Mouse (Mus musculus): ENCODE measurements around the gene Stx16. TPM values are rescaled to one million over a fixed set of nuclear protein-coding genes. Genes with fewer than 3 reads are reported as not detected.

Gene Stx16
- total and polyA plus RNA-seq, 3 experiments, result 14.8 to 22.3 TPM; not detected in 1

- TF ChIP-seq MEF2A (IDR thresholded peaks at IDR 0.05; ENCODE audit: extremely low read depth, insufficient replicate concordance, low read depth, low read length, poor library complexity, severe bottlenecking), result no peak
- no peak for TF ChIP-seq POLR2AphosphoS2 (IDR thresholded peaks at IDR 0.05; ENCODE audit: low read length)
- TF ChIP-seq SIN3A (IDR thresholded peaks at IDR 0.05; ENCODE audit: low read length), result no peak
Measured at GRCm38 (mm10) chr2:174047656-174048055, 28.5 kb upstream of the Stx16 start (continued).

- Histone ChIP-seq H3K4me1 (ENCODE audit: control insufficient read depth in 1 of 2, insufficient read depth in 2 of 2, low read length in 2 of 2) (no peaks in the 10 kb centered on the region), H3K4me3 (ENCODE audit: control insufficient read depth in 1 of 2, insufficient read depth in 1 of 2, low read depth in 2 of 2, low read length in 2 of 2) (no peak overlapping the region), H3K27me3 (ENCODE audit: control insufficient read depth in 1 of 2, insufficient read depth in 2 of 2, low read length in 2 of 2) (no peaks in the 10 kb centered on the region), H3K27ac (ENCODE audit: control insufficient read depth, low read depth, low read length) (no peak overlapping the region), H3K36me3 (ENCODE audit: control insufficient read depth in 1 of 2, insufficient read depth in 2 of 2, low read length in 2 of 2) (no peaks in the 10 kb centered on the region), H3K9me3 (replicated peaks; ENCODE audit: insufficient read depth, low read length) (no peaks in the 10 kb centered on the region), H3K9ac (ENCODE audit: control insufficient read depth, low read depth, low read length, poor library complexity, severe bottlenecking) (no peak overlapping the region), H3K79me2 (ENCODE audit: control insufficient read depth, insufficient read depth, low read length, poor library complexity) (no peaks in the 10 kb centered on the region)
- no peak for DNase-seq (ENCODE audit: low read depth, low spot score)
- TF ChIP-seq ZMIZ1 (IDR thresholded peaks at IDR 0.05; ENCODE audit: low read depth, low read length) (no peak), HCFC1 (IDR thresholded peaks at IDR 0.05; ENCODE audit: low read depth, low read length) (no peak), ZC3H11A (IDR thresholded peaks at IDR 0.05; ENCODE audit: low read depth, low read length) (no peak), KAT2A (conservative IDR thresholded peaks at IDR 0.05; ENCODE audit: low read depth, low read length) (no peak), NELFE (IDR thresholded peaks at IDR 0.05; ENCODE audit: low read depth, low read length) (no peak), ETS1 (IDR thresholded peaks at IDR 0.05; ENCODE audit: low read depth, low read length) (no peak), NRF1 (IDR thresholded peaks at IDR 0.05; ENCODE audit: insufficient read depth, low read depth, low read length, poor library complexity, severe bottlenecking) (no peak), MYB (IDR thresholded peaks at IDR 0.05; ENCODE audit: low read depth, low read length) (no peak), MXI1 (IDR thresholded peaks at IDR 0.05; ENCODE audit: low read depth, low read length) (no peak), MEF2A (IDR thresholded peaks at IDR 0.05; ENCODE audit: extremely low read depth, insufficient replicate concordance, low read depth, low read length, poor library complexity, severe bottlenecking) (no peak), MAZ (IDR thresholded peaks at IDR 0.05; ENCODE audit: low read depth, low read length) (no peak), USF1 (IDR thresholded peaks at IDR 0.05; ENCODE audit: low read depth, low read length) (no peak), TCF12 (IDR thresholded peaks at IDR 0.05; ENCODE audit: low read depth, low read length) (no peak), ELF1 (IDR thresholded peaks at IDR 0.05; ENCODE audit: low read depth, low read length) (no peak)
Measured at GRCm38 (mm10) chr2:174049481-174050338, 26.4 kb upstream of the Stx16 start.

- Histone ChIP-seq H3K27ac (ENCODE audit: control insufficient read depth, low read depth, low read length) (no peak overlapping the region), H3K4me1 (ENCODE audit: control insufficient read depth in 1 of 2, insufficient read depth in 2 of 2, low read length in 2 of 2) (no peaks in the 10 kb centered on the region), H3K79me2 (ENCODE audit: control insufficient read depth, insufficient read depth, low read length, poor library complexity) (no peaks in the 10 kb centered on the region), H3K27me3 (ENCODE audit: control insufficient read depth in 1 of 2, insufficient read depth in 2 of 2, low read length in 2 of 2) (no peaks in the 10 kb centered on the region), H3K9ac (ENCODE audit: control insufficient read depth, low read depth, low read length, poor library complexity, severe bottlenecking) (no peak overlapping the region), H3K36me3 (ENCODE audit: control insufficient read depth in 1 of 2, insufficient read depth in 2 of 2, low read length in 2 of 2) (no peaks in the 10 kb centered on the region), H3K9me3 (replicated peaks; ENCODE audit: insufficient read depth, low read length) (no peaks in the 10 kb centered on the region), H3K4me3 (ENCODE audit: control insufficient read depth in 1 of 2, insufficient read depth in 1 of 2, low read depth in 2 of 2, low read length in 2 of 2) (no peak overlapping the region)
- no peak for DNase-seq (ENCODE audit: low read depth, low spot score)
- no peak for TF ChIP-seq BHLHE40 (IDR thresholded peaks at IDR 0.05; ENCODE audit: borderline replicate concordance, low read depth, low read length)
- no peak for TF ChIP-seq CTCF (IDR thresholded peaks at IDR 0.05 in 2 of 3, conservative IDR thresholded peaks at IDR 0.05 in 1 of 3; ENCODE audit: control insufficient read depth in 1 of 3, insufficient read depth in 1 of 3, low read depth in 2 of 3, low read length in 3 of 3, poor library complexity in 1 of 3, severe bottlenecking in 1 of 3)
- TF ChIP-seq TCF12 (IDR thresholded peaks at IDR 0.05; ENCODE audit: low read depth, low read length), result no peak
- TF ChIP-seq MAZ (IDR thresholded peaks at IDR 0.05; ENCODE audit: low read depth, low read length), result no peak
- TF ChIP-seq CHD1 (IDR thresholded peaks at IDR 0.05; ENCODE audit: low read depth, low read length), result no peak
- no peak for TF ChIP-seq POLR2A (IDR thresholded peaks at IDR 0.05; ENCODE audit: control insufficient read depth in 1 of 2, insufficient read depth in 1 of 2, low read depth in 1 of 2, low read length in 2 of 2, poor library complexity in 1 of 2)
- TF ChIP-seq RCOR1 (IDR thresholded peaks at IDR 0.05; ENCODE audit: low read depth, low read length), result no peak
- TF ChIP-seq USF2 (IDR thresholded peaks at IDR 0.05; ENCODE audit: borderline replicate concordance in 1 of 2, insufficient read depth in 1 of 2, low read depth in 1 of 2, low read length in 2 of 2), result no peak
- TF ChIP-seq TAL1 (IDR thresholded peaks at IDR 0.05; ENCODE audit: low read length), result no peak
Measured at GRCm38 (mm10) chr2:174050339-174050685, 25.8 kb upstream of the Stx16 start.

All from MEL (cell line).